Mouse (Mus musculus) gastrocnemius, postnatal 4 days (tissue): ENCODE data around the gene Srbd1. TPM values are rescaled to one million over a fixed set of nuclear protein-coding genes. Genes with fewer than 3 reads are reported as not detected.

Source experiments
- DNase-seq, 2 experiments: peaks; one replicate each; pipeline ENCODE4 v3.0.0; 2021 to 2022; ENCODE audit warnings: low spot score in 2 of 2, mixed read lengths in 2 of 2
- total RNA-seq, 2 experiments: library from RNA; stranded (reverse); gene quantifications; 2 replicates each; pipeline ENCODE4 v1.2.3; 2021

Srbd1 gene
- total RNA-seq, 2 experiments from 2014 or later = 15.0 to 16.4 TPM

DNA sequence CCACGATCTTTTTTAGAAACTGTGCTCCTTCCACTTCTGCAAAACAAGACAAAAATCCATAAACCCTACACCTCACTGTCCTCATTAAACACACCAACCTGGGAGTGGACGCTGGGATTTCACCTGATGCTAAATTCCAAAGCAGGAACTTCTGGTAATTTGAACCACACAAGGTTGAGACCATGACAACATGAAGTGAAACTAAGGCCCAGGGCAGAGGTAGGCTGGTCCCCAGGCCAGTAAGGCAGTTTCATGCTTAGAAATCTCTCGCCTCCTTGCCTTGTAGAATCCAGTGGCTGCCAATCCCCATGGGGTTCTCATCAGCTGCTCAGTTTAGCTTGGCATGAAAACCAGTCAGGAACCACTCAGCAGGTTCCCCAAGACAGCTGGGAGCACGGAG lies 158.4 kb downstream of the Srbd1 start:
- DNase-seq = no peak

DNA sequence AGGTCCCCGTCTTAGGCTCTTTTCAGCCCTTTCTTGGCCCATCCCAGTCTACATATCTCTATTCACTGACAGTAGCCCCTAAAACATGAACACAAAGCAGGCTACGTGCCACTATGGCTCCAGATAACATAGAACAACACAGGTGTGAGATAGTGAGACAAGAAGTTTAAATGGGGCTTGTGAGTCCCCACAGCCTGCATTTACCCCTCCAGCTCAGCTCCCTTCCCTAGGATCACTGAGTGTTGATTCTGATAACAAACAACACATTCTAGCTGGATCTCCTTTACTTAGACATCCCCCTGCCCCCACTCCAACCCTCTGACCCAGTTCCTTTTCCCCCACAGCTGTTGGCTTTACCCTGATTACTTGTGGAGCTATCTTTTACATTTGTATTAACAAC lies 158.8 kb downstream of the Srbd1 start:
- DNase-seq = no peak

DNA sequence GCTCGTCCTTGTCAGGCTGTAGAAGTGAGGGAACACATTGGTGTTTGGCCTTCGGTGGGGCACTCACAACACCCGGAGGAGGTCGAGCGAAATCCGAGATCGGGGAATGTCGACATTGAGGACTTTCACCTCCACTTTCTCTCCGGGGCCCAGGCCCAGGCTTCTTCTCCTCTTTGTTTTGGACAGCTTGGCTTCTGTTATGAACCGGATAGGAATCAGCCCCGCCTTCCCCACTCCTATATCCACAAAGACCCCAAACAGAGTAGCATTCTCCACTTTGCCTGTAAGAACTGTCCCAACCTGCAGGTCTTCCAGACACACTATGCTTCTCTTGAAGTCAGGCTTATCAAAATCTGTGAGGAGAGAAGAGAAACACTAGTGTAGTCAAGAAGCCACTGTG lies 159.8 kb downstream of the Srbd1 start:
- no peak for DNase-seq

DNA sequence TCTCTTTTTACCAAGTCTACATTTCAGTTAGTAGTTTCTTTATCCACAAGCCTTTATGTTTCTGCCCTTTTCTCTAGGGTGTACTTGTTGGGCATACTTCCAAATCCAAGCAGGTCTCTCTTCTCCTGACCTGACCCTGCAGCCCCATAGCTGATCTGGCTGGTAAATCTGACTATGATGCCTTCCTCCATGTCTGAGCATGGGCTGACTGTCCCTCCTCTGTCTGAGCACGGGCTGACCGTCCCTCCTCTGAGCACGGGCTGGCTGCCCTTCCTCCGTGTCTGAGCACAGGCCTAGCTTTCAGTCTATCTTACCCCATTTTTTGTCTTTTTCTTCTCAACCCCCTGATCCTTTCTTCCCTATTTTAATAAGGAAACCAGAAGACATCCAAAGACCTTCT lies 162.7 kb downstream of the Srbd1 start:
- no peak for DNase-seq

DNA sequence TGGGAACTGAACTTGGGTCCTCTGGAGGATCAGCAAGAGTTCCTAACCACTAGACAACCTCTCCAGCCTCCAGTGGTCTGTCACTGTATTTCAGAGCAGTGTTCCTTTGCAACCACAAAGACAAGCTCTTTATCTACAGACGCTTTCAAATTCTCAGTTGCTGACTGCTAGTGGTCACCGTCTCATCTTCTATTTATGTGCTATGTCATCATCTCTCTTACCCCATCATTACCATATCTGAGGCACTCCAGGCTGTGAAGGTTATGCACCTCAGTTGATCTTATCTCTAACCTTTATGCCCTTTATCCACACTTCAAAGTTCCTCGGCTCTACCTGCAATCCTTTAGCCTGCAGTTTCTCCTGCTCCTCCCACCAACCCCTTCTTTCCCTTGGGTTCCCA lies 163.1 kb downstream of the Srbd1 start:
- no peak for DNase-seq

DNA sequence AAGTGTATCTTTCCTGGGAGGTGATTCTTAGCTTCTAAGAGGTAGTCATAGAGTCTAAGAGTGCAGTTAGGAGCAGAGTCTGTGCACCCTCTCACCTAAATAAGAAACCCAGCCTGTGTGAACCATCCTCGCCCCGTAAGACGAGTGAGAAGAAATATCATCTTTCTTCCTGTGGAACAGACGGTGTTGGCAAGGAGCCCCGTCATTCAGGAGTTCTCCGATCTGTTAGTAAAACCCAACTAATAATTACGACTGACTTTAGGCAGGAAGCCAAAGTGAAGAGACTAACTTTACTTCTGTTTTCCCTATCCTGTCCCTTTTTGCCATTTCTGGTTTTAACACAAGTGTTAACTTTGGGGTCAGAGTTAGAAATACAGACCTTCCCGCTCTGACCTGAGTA lies 166.1 kb downstream of the Srbd1 start:
- no peak for DNase-seq

DNA sequence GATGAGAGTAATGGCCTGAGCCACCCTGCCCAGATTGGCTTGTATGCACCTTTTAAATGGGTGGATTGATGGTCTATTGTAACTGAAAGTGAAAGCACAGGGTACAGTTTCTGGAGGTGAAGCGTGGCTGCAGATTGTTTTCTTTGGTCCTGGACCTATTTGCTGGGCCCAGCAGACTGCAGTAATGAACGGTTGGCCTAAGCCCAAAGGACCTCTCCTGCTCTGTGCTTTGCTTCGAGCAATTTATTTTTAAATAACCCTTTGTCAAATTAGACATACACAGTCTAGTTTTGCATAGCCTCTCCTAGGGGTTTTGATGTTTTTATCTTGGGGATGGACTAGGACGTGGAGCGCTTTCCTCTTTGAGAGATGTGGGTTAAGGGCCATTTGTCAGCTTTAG lies 169.9 kb downstream of the Srbd1 start:
- DNase-seq = no peak

DNA sequence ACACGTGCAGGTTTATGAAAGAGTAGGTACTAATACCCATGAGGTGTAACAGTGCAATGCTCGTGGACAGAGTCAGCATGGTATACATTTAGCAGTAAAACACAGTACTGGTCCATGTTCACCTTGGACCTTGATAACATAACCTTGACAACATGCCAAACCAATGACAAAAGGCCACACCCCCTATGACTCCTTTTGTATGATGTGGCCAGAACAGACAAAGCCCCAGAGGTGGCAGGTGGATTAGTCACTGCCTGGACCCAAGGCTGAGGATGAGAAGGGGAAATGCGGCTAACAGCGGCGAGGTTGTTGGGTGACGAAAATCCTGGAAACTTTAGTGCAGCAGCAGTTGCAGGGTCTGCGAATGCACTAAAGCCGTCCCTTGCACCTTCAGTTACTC lies 170.4 kb downstream of the Srbd1 start:
- no peak for DNase-seq

DNA sequence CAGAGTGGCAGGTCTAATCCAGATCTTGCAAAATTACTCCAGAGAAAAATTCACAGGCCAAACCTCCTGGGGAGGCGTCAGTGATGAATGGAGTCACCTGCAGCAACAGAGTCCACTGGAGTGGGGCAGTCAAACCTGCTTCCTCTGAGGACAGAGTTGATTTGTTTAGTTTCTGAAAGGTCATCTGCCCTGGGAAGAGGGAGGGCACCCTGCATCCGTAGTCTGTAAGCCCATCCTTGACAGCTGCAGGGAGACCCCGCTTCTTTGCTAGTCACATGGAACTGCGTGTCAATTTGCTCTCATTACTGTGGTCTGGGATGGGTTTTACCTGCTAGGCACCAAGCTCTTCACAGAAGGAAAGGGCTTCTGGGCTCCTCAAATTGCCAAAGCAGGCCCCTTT lies 173.9 kb downstream of the Srbd1 start:
- no peak for DNase-seq

DNA sequence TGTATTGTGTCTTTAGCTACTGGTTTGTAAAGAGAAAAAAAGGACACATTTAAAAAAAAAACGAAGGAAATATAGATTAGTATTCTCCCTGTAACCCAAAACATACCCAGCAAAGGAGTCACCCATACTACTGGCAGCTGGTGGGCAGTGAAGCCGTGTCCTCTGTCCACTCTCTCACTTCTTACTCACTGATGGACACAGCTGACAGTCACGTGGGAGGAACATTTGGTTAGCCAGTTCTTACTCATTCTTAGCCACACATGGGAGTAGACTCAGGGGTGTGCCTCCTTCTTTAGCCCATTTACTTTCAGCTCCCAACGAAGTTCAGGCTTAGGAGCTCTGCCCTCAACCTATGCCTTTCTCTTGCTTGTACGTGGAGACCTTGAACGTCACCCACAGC lies 183.3 kb downstream of the Srbd1 start:
- no peak for DNase-seq

DNA sequence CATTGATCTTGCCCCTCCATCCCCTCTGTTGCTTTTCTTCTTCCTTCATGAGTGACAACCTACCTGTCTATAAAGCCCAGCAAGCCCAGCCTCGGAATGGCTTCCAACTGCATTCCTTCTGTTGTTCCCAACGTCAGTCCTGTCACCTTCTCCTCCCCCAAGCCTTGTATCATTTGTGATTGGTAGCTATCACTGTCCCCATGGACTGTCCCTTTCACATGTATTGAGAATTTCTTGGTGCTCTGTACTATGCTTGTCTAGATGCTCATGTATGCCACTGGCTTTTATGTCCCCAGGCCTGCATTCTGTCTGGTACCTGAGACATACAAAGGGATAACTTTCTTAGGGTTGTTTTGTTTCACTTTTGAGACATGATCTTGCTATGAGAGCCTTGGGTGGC lies 193.2 kb downstream of the Srbd1 start:
- no peak for DNase-seq

DNA sequence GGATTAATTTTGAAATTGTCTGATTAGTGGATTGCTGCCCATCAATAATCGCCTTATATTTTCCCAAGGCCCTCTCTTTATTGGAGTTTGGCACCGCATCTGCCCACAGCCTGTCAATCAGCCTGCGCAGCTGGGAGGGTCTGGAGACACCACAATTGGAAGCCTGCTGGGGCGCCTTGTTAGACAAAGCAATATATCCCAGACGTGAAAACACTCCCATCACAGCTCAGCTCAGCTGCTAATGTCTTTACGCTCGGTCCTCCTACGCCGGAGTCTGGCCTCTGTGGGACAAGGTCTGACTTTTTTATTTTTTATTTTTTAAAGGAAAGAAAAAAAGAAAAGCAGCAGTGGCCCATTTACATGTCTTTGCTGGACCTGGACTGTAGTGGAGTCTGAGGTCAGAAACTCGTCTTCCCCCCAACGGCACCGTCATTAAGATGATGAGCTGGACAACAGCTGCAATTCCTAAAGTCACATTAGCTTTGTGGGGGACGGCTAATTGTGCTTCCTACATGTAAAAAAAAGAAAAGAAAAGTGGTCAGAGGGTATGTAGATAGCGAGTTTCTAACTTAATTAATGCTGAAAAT lies 195.0 kb downstream of the Srbd1 start:
- no peak for DNase-seq

DNA sequence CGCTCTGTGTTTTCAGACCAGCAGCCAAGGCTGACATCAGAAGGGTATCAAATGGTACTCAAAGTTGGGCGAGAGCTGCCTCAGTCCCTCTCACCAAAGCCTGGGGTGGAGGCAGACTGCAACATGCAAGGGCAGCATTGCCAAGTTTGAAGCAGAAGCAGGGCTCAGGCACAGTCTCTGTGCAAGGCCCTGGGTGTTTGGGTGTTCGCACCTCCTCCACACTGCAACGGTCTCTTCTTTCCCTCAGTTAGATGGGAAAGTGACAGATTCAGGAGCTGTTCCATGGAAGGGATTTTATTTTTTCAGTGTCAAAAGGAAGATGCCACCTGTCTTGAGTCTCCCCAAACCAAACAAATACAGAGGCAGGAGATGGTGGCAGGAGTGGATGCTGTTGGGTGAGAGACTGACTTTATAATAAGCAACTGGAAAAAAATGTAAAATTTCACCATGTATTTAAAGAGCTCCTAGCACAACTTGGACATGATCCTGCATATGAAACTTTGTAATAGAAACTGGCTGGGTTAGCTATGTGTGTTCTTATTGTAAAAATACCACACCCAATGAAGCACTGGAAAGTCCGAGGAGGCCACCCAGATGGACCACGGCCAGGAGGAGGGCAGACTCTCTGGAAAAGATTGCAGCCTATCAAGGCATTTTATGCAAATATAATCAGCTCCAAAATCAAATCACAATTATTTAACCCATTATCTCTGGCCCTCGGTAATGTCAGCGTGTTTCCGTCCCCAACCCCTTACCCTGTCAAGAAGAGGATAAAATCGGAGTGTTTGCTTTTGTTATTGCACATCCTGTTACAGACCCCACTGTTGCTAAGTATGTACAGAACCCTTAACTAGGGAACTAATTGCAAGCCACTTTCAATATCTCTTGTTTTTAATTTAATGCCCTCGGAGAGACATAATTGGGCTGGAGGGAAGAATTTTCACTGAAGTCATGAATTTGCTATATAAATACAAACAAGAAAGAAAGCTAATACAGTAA lies 195.8 kb downstream of the Srbd1 start:
- peak; percentile 41 to 61 for DNase-seq

DNA sequence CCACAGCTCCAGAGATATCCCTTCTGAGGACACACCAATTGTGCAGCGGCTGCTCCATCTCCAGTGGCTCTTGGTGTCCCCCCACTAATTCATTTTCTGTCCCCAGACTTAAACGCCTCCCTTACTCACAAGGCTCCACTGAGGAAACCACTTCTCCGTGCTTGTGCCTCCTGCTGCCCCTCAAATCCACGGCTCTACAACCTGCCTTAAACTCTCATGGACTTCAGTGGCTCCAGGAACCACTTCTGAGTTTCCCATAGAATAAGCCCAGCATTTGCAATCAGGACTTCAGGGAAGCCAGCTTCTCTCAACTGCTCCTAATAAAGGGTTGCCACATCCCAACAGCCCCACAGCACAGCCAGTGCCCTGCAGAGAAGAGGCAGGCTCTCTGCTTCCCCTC lies 200.2 kb downstream of the Srbd1 start:
- DNase-seq = no peak

DNA sequence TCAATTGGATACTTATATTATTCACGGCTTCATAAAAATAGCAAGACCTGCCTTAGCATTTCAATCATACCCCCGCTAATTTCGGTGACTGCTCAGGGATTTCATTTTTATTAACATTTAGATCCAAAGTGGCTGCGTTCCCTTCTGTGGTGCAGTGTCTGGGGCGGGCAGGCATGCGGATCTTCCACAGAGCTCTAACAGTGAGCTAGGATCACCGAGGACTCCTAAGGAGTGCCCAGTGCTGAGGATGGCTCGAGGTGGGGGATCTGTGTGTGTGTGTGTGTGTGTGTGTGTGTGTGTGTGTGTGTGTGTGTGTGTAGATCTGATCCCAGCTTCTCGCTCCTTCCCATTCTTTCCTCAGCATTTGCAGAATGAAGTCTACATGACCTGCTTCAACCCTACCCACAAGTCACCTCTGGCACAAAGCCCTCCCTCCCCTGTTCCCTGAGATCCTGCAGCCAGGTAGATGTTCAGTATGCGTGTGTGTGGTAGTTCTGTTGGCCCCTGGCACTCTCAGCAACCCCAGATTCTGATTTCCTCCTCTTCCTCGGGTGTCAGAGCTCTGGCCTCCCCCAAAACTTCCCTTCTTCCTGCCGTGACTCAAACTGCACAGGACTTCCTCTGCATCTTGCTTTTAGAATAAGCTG lies 200.9 kb downstream of the Srbd1 start:
- no peak for DNase-seq

DNA sequence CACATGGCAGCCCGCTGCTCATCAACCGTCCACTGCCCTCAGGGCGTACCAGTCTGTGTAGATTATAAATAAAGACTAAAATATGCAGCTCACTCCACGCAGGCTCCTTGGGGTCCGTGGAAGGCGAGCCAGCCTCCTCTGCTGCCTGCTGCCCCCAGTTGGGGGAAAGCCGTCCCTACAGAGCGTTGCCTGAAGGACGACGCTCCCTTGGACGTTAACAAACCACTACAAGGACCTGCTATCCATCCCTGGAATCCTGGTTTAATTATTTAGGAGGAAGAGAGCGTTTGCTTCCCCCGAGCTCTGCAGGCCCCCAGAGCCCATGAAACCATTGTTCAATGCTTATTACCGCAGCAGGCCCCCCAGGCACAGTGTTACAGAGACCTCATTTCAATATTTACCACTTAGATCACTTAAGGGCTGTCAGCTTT lies 201.4 kb downstream of the Srbd1 start:
- DNase-seq = no peak

DNA sequence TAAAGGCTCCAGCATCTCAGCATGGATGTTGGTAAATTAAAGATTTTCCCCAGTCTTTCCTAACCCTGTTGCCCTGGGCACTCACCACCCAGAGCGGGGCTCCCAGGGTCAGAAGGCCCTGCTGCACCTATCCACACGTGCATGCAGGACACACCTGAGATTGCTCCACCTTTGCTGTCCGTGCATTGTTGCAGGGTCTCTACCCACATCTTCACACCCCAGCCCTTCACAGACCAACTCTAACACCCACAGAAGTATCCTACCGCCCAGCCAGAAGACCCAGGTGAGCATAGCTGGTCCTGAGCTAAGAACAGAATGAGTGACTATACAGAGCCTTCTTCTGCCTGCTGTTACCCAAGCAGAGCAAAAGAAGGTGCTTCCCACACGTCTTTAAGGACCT lies 201.9 kb downstream of the Srbd1 start:
- DNase-seq = no peak

DNA sequence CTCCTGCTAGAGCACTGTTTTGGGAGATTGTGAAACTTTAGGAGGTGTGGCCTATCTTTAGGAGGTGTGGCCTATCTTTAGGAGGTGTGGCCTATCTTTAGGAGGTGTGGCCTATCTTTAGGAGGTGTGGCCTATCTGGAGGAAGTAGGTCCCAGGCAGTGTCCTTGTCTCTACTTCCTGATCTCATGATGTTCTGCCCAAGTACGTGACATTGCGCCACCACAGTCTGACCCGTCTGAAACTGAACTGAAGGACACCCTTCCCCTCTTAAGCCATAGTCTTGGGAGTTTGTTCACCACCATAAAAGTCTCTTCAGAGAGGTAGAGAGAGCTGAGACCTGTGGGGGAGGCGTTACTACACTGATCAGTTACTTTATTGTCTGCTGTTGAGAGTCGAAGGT lies 202.9 kb downstream of the Srbd1 start:
- DNase-seq = no peak

DNA sequence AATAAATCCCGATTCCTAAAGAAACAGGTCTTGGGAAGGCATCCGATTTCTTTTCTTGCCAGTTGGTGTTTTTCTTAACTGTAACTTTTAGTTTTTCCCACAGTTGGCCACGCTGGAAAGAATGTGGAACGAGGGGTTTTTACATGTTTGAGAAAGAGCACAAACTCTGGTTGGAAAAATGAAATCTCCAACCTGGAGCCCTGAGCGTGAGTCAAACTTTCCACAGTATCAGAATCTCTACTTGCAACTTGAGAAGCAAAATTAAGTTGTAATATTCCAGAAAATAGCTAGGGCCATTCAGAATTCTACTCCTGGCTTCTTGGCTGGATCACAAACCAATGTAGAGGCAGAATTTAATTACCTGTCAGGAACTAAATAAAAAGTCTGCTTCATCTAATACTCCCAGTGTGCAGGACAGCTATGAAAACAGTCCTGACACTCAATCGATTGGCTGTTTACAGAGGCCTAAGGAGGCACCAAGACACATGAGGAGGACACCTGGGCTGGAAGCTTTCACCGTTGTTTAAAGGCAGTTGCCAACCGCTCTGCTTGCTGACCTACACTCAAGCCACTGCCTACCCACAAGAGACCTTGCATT lies 203.7 kb downstream of the Srbd1 start:
- no peak for DNase-seq

DNA sequence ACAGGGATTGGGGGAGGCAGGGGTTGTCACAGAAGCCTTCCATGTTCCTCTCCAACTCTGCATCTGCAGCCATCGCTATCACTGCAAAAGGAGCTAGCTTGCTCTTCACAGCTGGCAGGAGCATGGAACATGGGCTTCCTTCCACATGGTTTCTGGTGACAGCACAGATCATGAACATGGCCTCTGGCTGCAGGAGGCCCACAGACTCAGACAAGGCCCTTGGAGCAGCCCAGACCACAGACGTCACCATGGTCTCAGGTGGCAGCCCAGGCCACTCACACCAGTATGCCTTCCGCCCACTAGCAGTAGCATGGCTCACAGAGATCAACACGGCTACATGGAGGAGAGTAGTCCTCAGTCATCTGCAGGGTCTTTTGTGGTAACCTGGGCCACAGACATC lies 207.8 kb downstream of the Srbd1 start:
- DNase-seq = no peak

DNA sequence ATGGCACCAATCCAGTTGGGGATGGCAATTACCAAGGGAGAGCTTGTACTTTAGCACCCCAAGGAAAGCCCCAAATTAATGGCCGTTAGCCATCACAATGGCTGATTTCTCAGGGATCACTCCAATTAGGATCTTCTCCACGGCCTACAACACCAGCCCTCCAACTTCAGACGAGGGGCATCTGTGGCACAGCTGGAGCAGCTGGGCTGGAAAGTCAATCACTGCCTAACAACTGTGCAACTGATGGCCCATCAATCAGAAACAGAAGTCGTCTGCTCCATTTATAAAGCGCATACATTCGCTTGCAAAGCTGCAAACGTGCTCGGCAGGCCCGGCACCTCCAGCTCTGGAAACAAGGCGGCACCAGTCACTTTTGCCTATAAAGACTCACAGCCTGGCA lies 209.7 kb downstream of the Srbd1 start:
- no peak for DNase-seq
